Mouse (Mus musculus): ENCODE measurements at regions not wholly inside any gene's neighbourhood (a gene's known extent, or its start where the extent isn't known, plus 50 kb on each side); places are given as distances from the start of the nearest gene placed in this dataset.

GRCm38 (mm10) chr13:15802043-15802795 lies 209.4 kb upstream of the Inhba start:
- ATAC-seq (ENCODE audit: low FRiP score, low TSS enrichment), result no peak; the same call in 1 of the 2 replicates
- H3K36me3 ChIP-seq (ENCODE audit: control insufficient read depth, insufficient read depth, low read length), result no peaks in the 10 kb centered on the region
- 77% methylated on average over 16 of the region's 16 CpGs for WGBS
- H3K9ac ChIP-seq (ENCODE audit: low read depth, low read length), result no peak overlapping the region
- H3K27ac ChIP-seq (ENCODE audit: low read depth, low read length), result no peak overlapping the region
- H3K4me3 ChIP-seq (ENCODE audit: low read length), result no peak overlapping the region
- H3K4me2 ChIP-seq (replicated peaks; ENCODE audit: low read depth, low read length), result no peak overlapping the region
- H3K4me1 ChIP-seq (ENCODE audit: control insufficient read depth, insufficient read depth, low read length), result no peaks in the 10 kb centered on the region
- no peaks in the 10 kb centered on the region for H3K27me3 ChIP-seq (ENCODE audit: control insufficient read depth, insufficient read depth, low read length)
- H3K9me3 ChIP-seq (ENCODE audit: control insufficient read depth, low read length), result no peaks in the 10 kb centered on the region

GRCm38 (mm10) chr13:15803965-15804364 lies 207.7 kb upstream of the Inhba start:
- H3K27ac ChIP-seq (ENCODE audit: low read depth, low read length), result no peak overlapping the region
- no peaks in the 10 kb centered on the region for H3K27me3 ChIP-seq (ENCODE audit: control insufficient read depth, insufficient read depth, low read length)
- ATAC-seq (ENCODE audit: low FRiP score, low TSS enrichment), result no peak
- no peak overlapping the region for H3K4me3 ChIP-seq (ENCODE audit: low read length)
- no peak overlapping the region for H3K9ac ChIP-seq (ENCODE audit: low read depth, low read length)
- WGBS, result 31% methylated on average over 1 of the region's 1 CpGs
- no peaks in the 10 kb centered on the region for H3K36me3 ChIP-seq (ENCODE audit: control insufficient read depth, insufficient read depth, low read length)
- H3K4me1 ChIP-seq (ENCODE audit: control insufficient read depth, insufficient read depth, low read length), result no peaks in the 10 kb centered on the region
- H3K4me2 ChIP-seq (replicated peaks; ENCODE audit: low read depth, low read length), result no peak overlapping the region
- no peaks in the 10 kb centered on the region for H3K9me3 ChIP-seq (ENCODE audit: control insufficient read depth, low read length)

GRCm38 (mm10) chr13:15806925-15807324 lies 204.7 kb upstream of the Inhba start:
- Histone ChIP-seq H3K4me3 (ENCODE audit: low read length) (no peak overlapping the region), H3K36me3 (ENCODE audit: control insufficient read depth, insufficient read depth, low read length) (no peaks in the 10 kb centered on the region), H3K9me3 (ENCODE audit: control insufficient read depth, low read length) (no peaks in the 10 kb centered on the region), H3K4me2 (replicated peaks; ENCODE audit: low read depth, low read length) (no peak overlapping the region), H3K27ac (ENCODE audit: low read depth, low read length) (no peak overlapping the region), H3K4me1 (ENCODE audit: control insufficient read depth, insufficient read depth, low read length) (no peaks in the 10 kb centered on the region), H3K27me3 (ENCODE audit: control insufficient read depth, insufficient read depth, low read length) (no peaks in the 10 kb centered on the region), H3K9ac (ENCODE audit: low read depth, low read length) (no peak overlapping the region)
- ATAC-seq (ENCODE audit: low FRiP score, low TSS enrichment), result no peak
- 85% methylated on average over 4 of the region's 4 CpGs for WGBS

- no peak for ATAC-seq (ENCODE audit: low FRiP score, low TSS enrichment)
- H3K36me3 ChIP-seq (ENCODE audit: control insufficient read depth, insufficient read depth, low read length), result no peaks in the 10 kb centered on the region
- no peak overlapping the region for H3K9ac ChIP-seq (ENCODE audit: low read depth, low read length)
- no peak overlapping the region for H3K27ac ChIP-seq (ENCODE audit: low read depth, low read length)
- H3K27me3 ChIP-seq (ENCODE audit: control insufficient read depth, insufficient read depth, low read length), result no peaks in the 10 kb centered on the region
- no peak overlapping the region for H3K4me3 ChIP-seq (ENCODE audit: low read length)
- WGBS, result 67% methylated on average over 1 of the region's 1 CpGs
- H3K9me3 ChIP-seq (ENCODE audit: control insufficient read depth, low read length), result no peaks in the 10 kb centered on the region
- H3K4me2 ChIP-seq (replicated peaks; ENCODE audit: low read depth, low read length), result no peak overlapping the region
- H3K4me1 ChIP-seq (ENCODE audit: control insufficient read depth, insufficient read depth, low read length), result no peaks in the 10 kb centered on the region
Observed at GRCm38 (mm10) chr13:15822261-15822850, 189.3 kb upstream of the Inhba start.

- no peak overlapping the region for H3K9ac ChIP-seq (ENCODE audit: low read depth, low read length)
- H3K36me3 ChIP-seq (ENCODE audit: control insufficient read depth, insufficient read depth, low read length), result no peaks in the 10 kb centered on the region
- no peak for ATAC-seq (ENCODE audit: low FRiP score, low TSS enrichment)
- no peak overlapping the region for H3K4me3 ChIP-seq (ENCODE audit: low read length)
- H3K4me2 ChIP-seq (replicated peaks; ENCODE audit: low read depth, low read length), result no peak overlapping the region
- H3K27ac ChIP-seq (ENCODE audit: low read depth, low read length), result no peak overlapping the region
- H3K4me1 ChIP-seq (ENCODE audit: control insufficient read depth, insufficient read depth, low read length), result no peaks in the 10 kb centered on the region
- no peaks in the 10 kb centered on the region for H3K9me3 ChIP-seq (ENCODE audit: control insufficient read depth, low read length)
- H3K27me3 ChIP-seq (ENCODE audit: control insufficient read depth, insufficient read depth, low read length), result no peaks in the 10 kb centered on the region
Observed at GRCm38 (mm10) chr13:15845806-15846205, 165.8 kb upstream of the Inhba start.

- H3K4me3 ChIP-seq (ENCODE audit: low read length), result no peak overlapping the region
- no peaks in the 10 kb centered on the region for H3K4me1 ChIP-seq (ENCODE audit: control insufficient read depth, insufficient read depth, low read length)
- no peak for ATAC-seq (ENCODE audit: low FRiP score, low TSS enrichment)
- H3K27me3 ChIP-seq (ENCODE audit: control insufficient read depth, insufficient read depth, low read length), result no peaks in the 10 kb centered on the region
- no peaks in the 10 kb centered on the region for H3K9me3 ChIP-seq (ENCODE audit: control insufficient read depth, low read length)
- no peak overlapping the region for H3K4me2 ChIP-seq (replicated peaks; ENCODE audit: low read depth, low read length)
- no peak overlapping the region for H3K27ac ChIP-seq (ENCODE audit: low read depth, low read length)
- no peak overlapping the region for H3K9ac ChIP-seq (ENCODE audit: low read depth, low read length)
- 86% methylated on average over 5 of the region's 5 CpGs for WGBS
- no peaks in the 10 kb centered on the region for H3K36me3 ChIP-seq (ENCODE audit: control insufficient read depth, insufficient read depth, low read length)
Observed at GRCm38 (mm10) chr13:15848017-15848416, 163.6 kb upstream of the Inhba start.

- no peaks in the 10 kb centered on the region for H3K4me1 ChIP-seq (ENCODE audit: control insufficient read depth, insufficient read depth, low read length)
- no peak overlapping the region for H3K4me2 ChIP-seq (replicated peaks; ENCODE audit: low read depth, low read length)
- no peaks in the 10 kb centered on the region for H3K9me3 ChIP-seq (ENCODE audit: control insufficient read depth, low read length)
- H3K27ac ChIP-seq (ENCODE audit: low read depth, low read length), result no peak overlapping the region
- no peak overlapping the region for H3K4me3 ChIP-seq (ENCODE audit: low read length)
- no peaks in the 10 kb centered on the region for H3K27me3 ChIP-seq (ENCODE audit: control insufficient read depth, insufficient read depth, low read length)
- ATAC-seq (ENCODE audit: low FRiP score, low TSS enrichment), result peak; percentile 52; the same call in 1 of the 2 replicates
- H3K36me3 ChIP-seq (ENCODE audit: control insufficient read depth, insufficient read depth, low read length), result no peaks in the 10 kb centered on the region
- 51% methylated on average over 3 of the region's 3 CpGs for WGBS
- H3K9ac ChIP-seq (ENCODE audit: low read depth, low read length), result no peak overlapping the region
Observed at GRCm38 (mm10) chr13:15849129-15849528, 162.5 kb upstream of the Inhba start.

- H3K9me3 ChIP-seq (ENCODE audit: control insufficient read depth, low read length), result no peaks in the 10 kb centered on the region
Observed at GRCm38 (mm10) chr13:15850358-15850757, 161.3 kb upstream of the Inhba start.

GRCm38 (mm10) chr13:15853022-15853566 lies 158.6 kb upstream of the Inhba start:
- H3K9ac ChIP-seq (ENCODE audit: low read depth, low read length), result no peak overlapping the region
- H3K36me3 ChIP-seq (ENCODE audit: control insufficient read depth, insufficient read depth, low read length), result no peaks in the 10 kb centered on the region
- H3K27ac ChIP-seq (ENCODE audit: low read depth, low read length), result no peak overlapping the region
- H3K4me2 ChIP-seq (replicated peaks; ENCODE audit: low read depth, low read length), result no peak overlapping the region
- H3K9me3 ChIP-seq (ENCODE audit: control insufficient read depth, low read length), result no peaks in the 10 kb centered on the region
- no peaks in the 10 kb centered on the region for H3K4me1 ChIP-seq (ENCODE audit: control insufficient read depth, insufficient read depth, low read length)
- no peak for ATAC-seq (ENCODE audit: low FRiP score, low TSS enrichment)
- H3K4me3 ChIP-seq (ENCODE audit: low read length), result no peak overlapping the region
- H3K27me3 ChIP-seq (ENCODE audit: control insufficient read depth, insufficient read depth, low read length), result no peaks in the 10 kb centered on the region

More at GRCm38 (mm10) chr13:15850358-15850757, 161.3 kb upstream of the Inhba start:
- WGBS, result 84% methylated on average over 2 of the region's 2 CpGs
- Histone ChIP-seq H3K9ac (ENCODE audit: low read depth, low read length) (no peak overlapping the region), H3K4me2 (replicated peaks; ENCODE audit: low read depth, low read length) (no peak overlapping the region), H3K36me3 (ENCODE audit: control insufficient read depth, insufficient read depth, low read length) (no peaks in the 10 kb centered on the region), H3K27ac (ENCODE audit: low read depth, low read length) (no peak overlapping the region), H3K27me3 (ENCODE audit: control insufficient read depth, insufficient read depth, low read length) (no peaks in the 10 kb centered on the region), H3K4me3 (ENCODE audit: low read length) (no peak overlapping the region), H3K4me1 (ENCODE audit: control insufficient read depth, insufficient read depth, low read length) (no peaks in the 10 kb centered on the region)
- no peak for ATAC-seq (ENCODE audit: low FRiP score, low TSS enrichment)

Measured in kidney, embryonic 14.5 days (tissue).